Mouse (Mus musculus) kidney, adult 2 months (tissue): ENCODE results near the gene Fpr1. TPM values are rescaled to one million over a fixed set of nuclear protein-coding genes. Genes with fewer than 3 reads are reported as not detected.

ENCODE experiments used
- DNase-seq: peaks from one replicate; pipeline ENCODE4 v3.0.0; 2021
- H3K27ac ChIP-seq: fragments of 200-500 bp; 2 replicates; pipeline ENCODE4 v1.5.1; 2012; ENCODE audit warnings: low read depth, low read length, control low read depth, inconsistent platforms; ENCODE audit not compliant: insufficient read depth
- H3K27me3 ChIP-seq: fragments of 200-500 bp; replicated peaks from 2 replicates; pipeline ENCODE4 v1.6.1; 2012; ENCODE audit warnings: mild to moderate bottlenecking, moderate library complexity, low read length, inconsistent platforms; ENCODE audit not compliant: control insufficient read depth, insufficient read depth
- H3K36me3 ChIP-seq: fragments of 200-500 bp; 2 replicates; pipeline ENCODE4 v1.6.1; 2012; ENCODE audit warnings: mild to moderate bottlenecking, moderate library complexity, low read length, inconsistent platforms; ENCODE audit not compliant: control insufficient read depth, insufficient read depth
- H3K4me1 ChIP-seq: fragments of 200-500 bp; 2 replicates; pipeline ENCODE4 v1.6.1; 2011; ENCODE audit warnings: low read length; ENCODE audit not compliant: control insufficient read depth, insufficient read depth
- H3K4me3 ChIP-seq: fragments of 200-500 bp; 2 replicates; pipeline ENCODE4 v1.5.1; 2011; ENCODE audit warnings: mild to moderate bottlenecking, low read depth, low read length, control low read depth; ENCODE audit not compliant: insufficient read depth
- CTCF ChIP-seq: fragments of 200-500 bp; conservative IDR thresholded peaks from 2 replicates; pipeline ENCODE4 v1.5.1; 2011; ENCODE audit warnings: low read depth, mild to moderate bottlenecking, control low read depth, low read length, moderate library complexity, mixed read lengths; ENCODE audit not compliant: insufficient read depth, insufficient read length
- POLR2A ChIP-seq: fragments of 200-500 bp; IDR thresholded peaks from one replicate; pipeline ENCODE4 v1.6.1; 2011; ENCODE audit warnings: low read depth, low read length, control low read depth
- WGBS: fragments of 180-500 bp; shearing (Covaris S2); methylation state at CpG from one replicate; pipeline ENCODE4 v1.1.7; 2018; 5-methylcytosine and 5-hydroxymethylcytosine counted together
- polyA plus RNA-seq: library from polyadenylated mRNA; depleted of rRNA; stranded (reverse); fragments of >200 nt; gene quantifications from 2 replicates; pipeline ENCODE4 v1.2.3, GENCODE M21; 2012

Fpr1 gene
- polyA plus RNA-seq, 1 experiment = not detected

DNA sequence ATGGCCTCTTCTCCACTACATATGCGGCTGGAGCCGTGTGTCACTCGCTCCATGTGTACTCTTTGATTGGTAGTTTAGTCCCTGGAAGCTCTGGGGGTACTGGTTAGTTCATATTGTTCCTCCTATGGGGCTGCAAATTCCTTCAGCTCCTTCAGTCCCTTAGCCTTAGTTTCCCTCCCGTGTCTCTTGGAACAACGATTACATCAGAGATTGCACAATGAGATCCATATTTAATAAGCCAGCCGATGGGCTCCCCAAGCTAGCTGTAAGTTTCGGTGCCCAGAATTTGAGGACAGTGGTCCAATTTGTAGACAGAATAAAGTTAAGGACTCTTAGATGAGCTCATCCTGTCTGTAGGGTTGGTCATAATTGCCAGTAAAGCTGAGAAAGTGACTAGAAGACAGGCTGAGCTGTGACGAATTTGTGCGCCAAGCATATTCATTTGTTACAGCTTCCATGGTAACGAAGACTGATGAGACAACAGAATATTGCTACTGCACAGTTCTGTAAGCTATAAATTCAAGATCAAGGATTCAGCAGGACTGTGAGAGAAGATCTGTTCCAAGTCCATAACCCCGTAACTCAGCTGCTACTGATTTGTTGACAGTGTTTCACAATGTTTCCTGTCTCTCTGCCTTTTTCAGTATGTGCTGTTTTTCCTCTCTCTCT is 16.8 kb downstream of the Fpr1 start:
- DNase-seq = no peak
- TF ChIP-seq POLR2A = no peak
- no peak for TF ChIP-seq CTCF
- Histone ChIP-seq H3K27me3 (no peaks in the 10 kb centered on the region; the same call in 1 of the 2 replicates), H3K27ac (no peak overlapping the region), H3K4me3 (no peak overlapping the region), H3K36me3 (no peaks in the 10 kb centered on the region), H3K4me1 (no peaks in the 10 kb centered on the region)
- WGBS = 84% methylated on average over 11 of the region's 11 CpGs

DNA sequence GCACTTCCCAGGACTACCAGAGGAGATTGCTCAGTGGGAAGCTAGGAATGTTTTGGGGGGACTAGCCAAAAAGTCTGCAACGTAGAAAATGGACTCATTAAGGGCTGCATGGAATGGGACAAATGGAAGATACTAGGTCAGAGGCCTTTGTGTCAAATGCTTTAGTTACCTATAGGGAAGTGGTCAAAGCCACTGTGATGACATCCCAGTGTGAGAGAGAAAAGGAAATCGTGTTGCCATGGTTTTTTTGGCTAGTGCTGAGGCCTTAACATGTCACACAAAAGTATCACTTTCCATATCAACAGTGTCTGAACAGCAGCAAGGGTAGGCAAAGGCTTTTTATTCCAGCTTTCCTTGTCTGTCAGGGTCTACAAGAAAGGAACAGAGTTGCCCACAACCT is 18.6 kb downstream of the Fpr1 start:
- H3K27me3 ChIP-seq = no peaks in the 10 kb centered on the region; the same call in 1 of the 2 replicates
- TF ChIP-seq POLR2A = no peak
- no peak for TF ChIP-seq CTCF
- WGBS = 66% methylated on average over 2 of the region's 2 CpGs
- no peak overlapping the region for H3K4me3 ChIP-seq
- no peak overlapping the region for H3K27ac ChIP-seq
- no peak for DNase-seq
- no peaks in the 10 kb centered on the region for H3K4me1 ChIP-seq
- H3K36me3 ChIP-seq = no peaks in the 10 kb centered on the region

DNA sequence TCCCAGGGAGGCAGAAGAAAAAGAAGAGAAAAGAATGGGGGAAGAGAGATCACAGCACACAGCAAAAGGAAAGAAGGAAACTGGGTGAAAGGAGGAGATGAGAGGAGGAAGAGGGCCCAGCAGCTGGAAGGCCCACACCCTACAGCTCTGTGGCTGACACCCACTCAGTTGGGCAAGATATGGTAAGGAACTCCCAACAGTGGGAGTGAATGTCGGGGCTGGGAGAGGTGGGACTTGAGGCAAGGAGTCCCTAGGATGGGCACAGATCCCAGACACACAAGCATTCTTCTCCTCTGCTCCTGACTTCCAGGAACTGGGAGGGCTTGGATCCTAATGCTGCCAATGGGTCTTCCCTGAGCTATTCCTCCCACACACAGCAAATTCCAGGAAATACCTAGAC is 21.4 kb downstream of the Fpr1 start:
- WGBS = 35% methylated on average over 1 of the region's 1 CpGs
- H3K27ac ChIP-seq = no peak overlapping the region
- H3K36me3 ChIP-seq = no peaks in the 10 kb centered on the region
- H3K4me1 ChIP-seq = no peaks in the 10 kb centered on the region
- H3K27me3 ChIP-seq = no peaks in the 10 kb centered on the region; the same call in 1 of the 2 replicates
- no peak for DNase-seq
- H3K4me3 ChIP-seq = no peak overlapping the region
- TF ChIP-seq CTCF = no peak
- TF ChIP-seq POLR2A = no peak

DNA sequence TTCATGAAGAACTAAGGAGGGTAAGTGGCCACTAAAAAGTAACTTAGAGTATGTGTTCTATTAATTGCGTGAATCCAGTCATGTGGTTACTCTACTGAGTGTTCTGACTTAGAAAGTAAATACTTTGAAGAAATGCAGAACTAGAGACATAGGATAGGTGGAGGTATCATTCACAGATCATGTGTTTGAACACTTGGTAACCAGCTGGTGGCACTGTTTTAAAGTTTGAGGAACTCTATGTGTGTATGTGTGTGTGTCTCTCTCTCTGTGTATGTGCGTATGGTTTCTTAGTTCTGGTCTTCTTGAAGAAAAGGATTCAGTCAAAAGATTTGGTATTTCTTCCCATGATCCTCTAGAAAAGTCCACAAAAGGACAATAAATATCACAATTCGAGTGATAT is 23.6 kb downstream of the Fpr1 start:
- Histone ChIP-seq H3K27ac (no peak overlapping the region), H3K27me3 (no peaks in the 10 kb centered on the region; the same call in 1 of the 2 replicates), H3K4me3 (no peak overlapping the region), H3K4me1 (no peaks in the 10 kb centered on the region), H3K36me3 (no peaks in the 10 kb centered on the region)
- DNase-seq = no peak
- WGBS = 88% methylated on average over 3 of the region's 3 CpGs
- TF ChIP-seq POLR2A = no peak
- TF ChIP-seq CTCF = no peak

DNA sequence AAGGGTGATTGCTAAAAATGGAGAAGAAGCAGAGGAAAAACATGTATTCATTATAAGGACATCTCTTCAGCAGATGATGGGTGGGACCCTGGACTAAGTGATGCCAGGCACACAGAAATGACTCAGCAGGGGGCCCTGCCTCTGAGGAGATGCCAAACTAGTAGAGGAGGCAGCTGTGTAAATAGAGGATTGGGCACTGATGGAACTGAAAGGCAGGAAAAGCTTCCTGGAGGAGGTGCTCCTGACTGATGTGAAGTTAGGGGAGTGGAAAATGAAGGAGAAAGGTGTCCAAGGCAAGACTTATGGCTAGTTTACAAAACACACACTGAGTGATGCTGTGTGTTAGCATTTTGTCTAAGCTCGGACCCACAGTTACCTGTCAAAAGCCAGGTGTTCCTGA is 26.3 kb downstream of the Fpr1 start:
- Histone ChIP-seq H3K27me3 (no peaks in the 10 kb centered on the region), H3K4me1 (no peaks in the 10 kb centered on the region)
- WGBS = 81% methylated on average over 1 of the region's 1 CpGs

DNA sequence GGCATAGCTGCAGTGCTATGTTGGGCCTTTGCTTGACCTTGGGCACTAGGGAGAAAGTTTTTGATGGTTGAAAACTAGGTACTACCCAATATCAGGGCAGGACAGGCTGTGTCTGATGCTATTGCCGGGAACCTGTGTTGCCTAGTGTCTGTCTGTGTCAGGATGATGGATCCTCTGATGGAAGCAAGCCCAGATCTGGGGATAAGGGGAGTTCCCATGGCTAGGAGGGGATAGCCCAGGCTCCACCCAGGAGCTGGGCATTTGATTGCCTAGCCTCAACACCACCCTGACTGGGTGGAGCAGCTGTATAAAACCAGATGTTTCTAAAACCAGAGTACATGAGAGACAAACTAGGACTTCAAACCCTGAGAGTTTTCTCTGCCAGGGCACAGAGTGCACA is 27.1 kb downstream of the Fpr1 start:
- Histone ChIP-seq H3K4me1 (no peaks in the 10 kb centered on the region), H3K27ac (no peak overlapping the region), H3K27me3 (no peaks in the 10 kb centered on the region), H3K4me3 (no peak overlapping the region), H3K36me3 (no peaks in the 10 kb centered on the region)
- no peak for TF ChIP-seq CTCF
- TF ChIP-seq POLR2A = no peak
- no peak for DNase-seq
- WGBS = 64% methylated on average over 1 of the region's 1 CpGs

More for the DNA sequence above, 26.3 kb downstream of the Fpr1 start:
- TF ChIP-seq CTCF (no peak), POLR2A (no peak)
- H3K36me3 ChIP-seq = no peaks in the 10 kb centered on the region
- no peak overlapping the region for H3K27ac ChIP-seq
- DNase-seq = no peak
- no peak overlapping the region for H3K4me3 ChIP-seq

DNA sequence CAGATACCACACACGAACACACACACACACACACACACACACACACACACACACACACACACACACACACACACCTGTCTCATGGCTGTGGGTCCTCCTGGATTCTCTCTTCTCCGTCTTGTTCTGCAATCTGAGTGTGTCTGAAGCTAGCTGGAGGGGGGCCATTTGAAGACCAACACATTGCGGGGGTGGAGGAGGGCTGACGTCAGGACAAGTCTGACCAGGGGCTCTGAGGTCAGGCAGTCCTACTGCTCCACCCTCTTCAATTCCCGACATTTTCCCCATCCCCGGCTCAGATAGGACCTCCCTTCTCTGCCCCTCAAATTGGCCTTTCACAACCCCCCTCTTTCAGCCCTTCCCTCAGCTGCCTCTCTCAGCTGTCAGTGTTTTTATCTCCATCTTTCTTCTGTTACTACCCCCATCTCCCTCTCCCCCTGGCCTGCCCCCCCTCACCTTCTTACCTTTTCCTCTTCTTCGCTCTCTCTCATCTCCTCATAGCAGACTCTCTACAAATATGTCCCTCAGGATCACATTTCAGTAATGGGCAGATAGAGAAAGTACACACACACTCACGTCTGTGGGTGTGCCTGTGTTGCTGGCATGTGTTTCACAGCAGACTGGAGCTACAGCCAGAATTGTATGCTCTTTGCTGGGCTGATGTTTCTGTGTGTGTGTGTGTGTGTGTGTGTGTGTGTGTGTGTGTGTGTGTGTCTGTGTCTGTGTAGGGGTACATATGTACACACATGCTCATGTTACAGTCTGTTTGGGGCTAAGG is 28.5 kb downstream of the Fpr1 start, which contains the start of gene Has1:
TSS of gene Has1 (minus strand) at position 142 of the 775 bp plus-strand sequence.
- no peak within 1 kb of the TSS for H3K4me3 ChIP-seq
- no peak for DNase-seq
- H3K36me3 ChIP-seq = no peaks in the 10 kb centered on the region
- 39% methylated on average over 8 of the region's 8 CpGs for WGBS
- no peaks in the 10 kb centered on the region for H3K27me3 ChIP-seq
- H3K4me1 ChIP-seq = no peaks in the 10 kb centered on the region
- H3K27ac ChIP-seq = no peak within 1 kb of the TSS
- no peak for TF ChIP-seq CTCF
- TF ChIP-seq POLR2A = no peak
